Mouse (Mus musculus) liver, embryonic 12.5 days (tissue): ENCODE data around the gene Exoc3. TPM values are rescaled to one million over a fixed set of nuclear protein-coding genes. Genes with fewer than 3 reads are reported as not detected.

Experiments used
- ATAC-seq: fragments of 200-750 bp; cut with Nextera tagmentation; 2 replicates; pipeline ENCODE4 v1.8.0; 2017; ENCODE audit warnings: moderate number of reproducible peaks, mild to moderate bottlenecking, moderate library complexity
- H3K27ac ChIP-seq: fragments of 300-500 bp; sonication (generic); 2 replicates; pipeline ENCODE4 v1.5.1; 2016; ENCODE audit warnings: mild to moderate bottlenecking
- H3K27me3 ChIP-seq: fragments of 300-500 bp; sonication (generic); replicated peaks from 2 replicates; pipeline ENCODE4 v1.6.1; 2016; ENCODE audit warnings: mild to moderate bottlenecking, moderate library complexity
- H3K36me3 ChIP-seq: fragments of 300-500 bp; sonication (generic); 2 replicates; pipeline ENCODE4 v1.6.1; 2016; ENCODE audit warnings: mild to moderate bottlenecking, moderate library complexity
- H3K4me1 ChIP-seq: fragments of 300-500 bp; sonication (generic); 2 replicates; pipeline ENCODE4 v1.6.1; 2016
- H3K4me2 ChIP-seq: fragments of 300-500 bp; sonication (generic); 2 replicates; pipeline ENCODE4 v1.6.1; 2016; ENCODE audit warnings: mild to moderate bottlenecking, moderate library complexity
- H3K4me3 ChIP-seq: fragments of 300-500 bp; sonication (generic); 2 replicates; pipeline ENCODE4 v1.5.1; 2016; ENCODE audit warnings: mild to moderate bottlenecking, moderate library complexity
- H3K9ac ChIP-seq: fragments of 300-500 bp; sonication (generic); 2 replicates; pipeline ENCODE4 v1.6.1; 2016; ENCODE audit warnings: mild to moderate bottlenecking, moderate library complexity
- H3K9me3 ChIP-seq: fragments of 300-500 bp; sonication (generic); replicated peaks from 2 replicates; pipeline ENCODE4 v1.6.1; 2016; ENCODE audit warnings: mild to moderate bottlenecking, moderate library complexity
- WGBS: fragments of 180-500 bp; shearing (Covaris S2); methylation state at CpG from one replicate; pipeline ENCODE4 v1.1.7; 2016; ENCODE audit not compliant: insufficient replicate concordance; 5-methylcytosine and 5-hydroxymethylcytosine counted together
- polyA plus RNA-seq: library from polyadenylated mRNA; unstranded; fragments of >200 nt; fragmentation: Nextera tagmentation; extraction: Ambion mirVana; gene quantifications from 2 replicates; pipeline ENCODE4 v1.2.1, GENCODE M21; 2016

The Exoc3 gene
- polyA plus RNA-seq, 1 experiment from 2014 or later = 36.4 TPM

- no peak overlapping the region for H3K27ac ChIP-seq
- ATAC-seq = no peak
- no peaks in the 10 kb centered on the region for H3K27me3 ChIP-seq
- peaks cover 15% of the 10 kb centered on the region for H3K4me1 ChIP-seq
- H3K4me2 ChIP-seq = no peak overlapping the region
- peaks cover 42% of the 10 kb centered on the region for H3K36me3 ChIP-seq
- no peak overlapping the region for H3K4me3 ChIP-seq
- 76% methylated on average over 10 of the region's 10 CpGs for WGBS
- H3K9me3 ChIP-seq = no peaks in the 10 kb centered on the region
- H3K9ac ChIP-seq = no peak overlapping the region
Observed at GRCm38 (mm10) chr13:74169446-74170164, 38.9 kb downstream of the Exoc3 start.

- Histone ChIP-seq H3K9ac (no peak overlapping the region), H3K4me1 (peaks cover 15% of the 10 kb centered on the region)
- WGBS = 69% methylated on average over 2 of the region's 2 CpGs
Observed at GRCm38 (mm10) chr13:74167492-74167891, 41.0 kb downstream of the Exoc3 start.

GRCm38 (mm10) chr13:74167057-74167413 lies 41.5 kb downstream of the Exoc3 start:
- peaks cover 18% of the 10 kb centered on the region; the same call in 1 of the 2 replicates for H3K36me3 ChIP-seq
- H3K9me3 ChIP-seq = no peaks in the 10 kb centered on the region
- peak overlapping the region; percentile 62 for H3K9ac ChIP-seq
- 20% methylated on average over 9 of the region's 9 CpGs for WGBS
- no peak overlapping the region for H3K27ac ChIP-seq
- H3K4me3 ChIP-seq = peak overlapping the region; percentile 48
- H3K27me3 ChIP-seq = no peaks in the 10 kb centered on the region
- peak overlapping the region; percentile 68 for H3K4me2 ChIP-seq
- peaks cover 15% of the 10 kb centered on the region for H3K4me1 ChIP-seq
- peak; percentile 23; the same call in 1 of the 2 replicates for ATAC-seq

More at GRCm38 (mm10) chr13:74167492-74167891, 41.0 kb downstream of the Exoc3 start:
- Histone ChIP-seq H3K36me3 (peaks cover 21% of the 10 kb centered on the region), H3K4me2 (peak overlapping the region; percentile 68; the same call in 1 of the 2 replicates), H3K9me3 (no peaks in the 10 kb centered on the region), H3K4me3 (no peak overlapping the region), H3K27ac (no peak overlapping the region), H3K27me3 (no peaks in the 10 kb centered on the region)
- no peak for ATAC-seq

GRCm38 (mm10) chr13:74166348-74167056 lies 42.0 kb downstream of the Exoc3 start:
- ATAC-seq = peak; percentile 90
- peak overlapping the region; percentile 48 for H3K4me3 ChIP-seq
- no peak overlapping the region for H3K27ac ChIP-seq
- peak overlapping the region; percentile 68 for H3K4me2 ChIP-seq
- peak overlapping the region; percentile 62 for H3K9ac ChIP-seq
- no peaks in the 10 kb centered on the region for H3K27me3 ChIP-seq
- no peaks in the 10 kb centered on the region for H3K9me3 ChIP-seq
- WGBS = 10% methylated on average over 19 of the region's 19 CpGs
- peaks cover 15% of the 10 kb centered on the region for H3K4me1 ChIP-seq
- H3K36me3 ChIP-seq = peaks cover 13% of the 10 kb centered on the region; the same call in 1 of the 2 replicates

- H3K36me3 ChIP-seq = no peaks in the 10 kb centered on the region
- ATAC-seq = peak; percentile 75
- no peaks in the 10 kb centered on the region for H3K27me3 ChIP-seq
- H3K9me3 ChIP-seq = no peaks in the 10 kb centered on the region
- H3K9ac ChIP-seq = no peak overlapping the region
- peaks cover 17% of the 10 kb centered on the region; the same call in 1 of the 2 replicates for H3K4me1 ChIP-seq
- no peak overlapping the region for H3K4me3 ChIP-seq
- 49% methylated on average over 2 of the region's 2 CpGs for WGBS
- H3K27ac ChIP-seq = no peak overlapping the region
- H3K4me2 ChIP-seq = no peak overlapping the region
Observed at GRCm38 (mm10) chr13:74147327-74147726, 61.2 kb downstream of the Exoc3 start.

GRCm38 (mm10) chr13:74145983-74146622 lies 62.4 kb downstream of the Exoc3 start:
- no peaks in the 10 kb centered on the region for H3K27me3 ChIP-seq
- peaks cover 17% of the 10 kb centered on the region; the same call in 1 of the 2 replicates for H3K4me1 ChIP-seq
- H3K4me2 ChIP-seq = no peak overlapping the region
- H3K27ac ChIP-seq = no peak overlapping the region
- no peak overlapping the region for H3K9ac ChIP-seq
- 69% methylated on average over 3 of the region's 3 CpGs for WGBS
- no peak for ATAC-seq
- no peaks in the 10 kb centered on the region for H3K36me3 ChIP-seq
- no peak overlapping the region for H3K4me3 ChIP-seq
- no peaks in the 10 kb centered on the region for H3K9me3 ChIP-seq

- Histone ChIP-seq H3K4me1 (peaks cover 17% of the 10 kb centered on the region; the same call in 1 of the 2 replicates), H3K4me3 (no peak overlapping the region), H3K27me3 (no peaks in the 10 kb centered on the region), H3K4me2 (no peak overlapping the region), H3K9me3 (no peaks in the 10 kb centered on the region), H3K9ac (no peak overlapping the region), H3K36me3 (no peaks in the 10 kb centered on the region), H3K27ac (no peak overlapping the region)
- 61% methylated on average over 7 of the region's 7 CpGs for WGBS
- no peak for ATAC-seq
Observed at GRCm38 (mm10) chr13:74144120-74144884, 64.2 kb downstream of the Exoc3 start.

GRCm38 (mm10) chr13:74143282-74143681 lies 65.2 kb downstream of the Exoc3 start:
- H3K9me3 ChIP-seq = no peaks in the 10 kb centered on the region
- H3K9ac ChIP-seq = no peak overlapping the region
- no peaks in the 10 kb centered on the region for H3K27me3 ChIP-seq
- 44% methylated on average over 3 of the region's 3 CpGs for WGBS
- H3K4me3 ChIP-seq = no peak overlapping the region
- H3K4me2 ChIP-seq = no peak overlapping the region
- no peak overlapping the region for H3K27ac ChIP-seq
- no peaks in the 10 kb centered on the region for H3K36me3 ChIP-seq
- no peak for ATAC-seq
- H3K4me1 ChIP-seq = peaks cover 11% of the 10 kb centered on the region; the same call in 1 of the 2 replicates

- Histone ChIP-seq H3K9ac (no peak overlapping the region), H3K4me2 (no peak overlapping the region), H3K27ac (no peak overlapping the region), H3K4me3 (no peak overlapping the region), H3K9me3 (no peaks in the 10 kb centered on the region), H3K27me3 (no peaks in the 10 kb centered on the region), H3K4me1 (no peaks in the 10 kb centered on the region), H3K36me3 (no peaks in the 10 kb centered on the region)
- 71% methylated on average over 6 of the region's 6 CpGs for WGBS
- no peak for ATAC-seq
Observed at GRCm38 (mm10) chr13:74140793-74141192, 67.7 kb downstream of the Exoc3 start.

- H3K27ac ChIP-seq = no peak overlapping the region
- WGBS = 61% methylated on average over 7 of the region's 7 CpGs
- H3K36me3 ChIP-seq = no peaks in the 10 kb centered on the region
- no peaks in the 10 kb centered on the region for H3K4me1 ChIP-seq
- no peak overlapping the region for H3K9ac ChIP-seq
- no peaks in the 10 kb centered on the region for H3K9me3 ChIP-seq
- no peaks in the 10 kb centered on the region for H3K27me3 ChIP-seq
- no peak overlapping the region for H3K4me3 ChIP-seq
- no peak overlapping the region for H3K4me2 ChIP-seq
- ATAC-seq = no peak
Observed at GRCm38 (mm10) chr13:74138906-74139647, 69.5 kb downstream of the Exoc3 start.

GRCm38 (mm10) chr13:74129909-74130308 lies 78.6 kb downstream of the Exoc3 start:
- no peak overlapping the region for H3K4me2 ChIP-seq
- no peaks in the 10 kb centered on the region for H3K4me1 ChIP-seq
- H3K27me3 ChIP-seq = peaks cover 20% of the 10 kb centered on the region
- no peak for ATAC-seq
- no peak overlapping the region for H3K27ac ChIP-seq
- no peaks in the 10 kb centered on the region for H3K36me3 ChIP-seq
- H3K4me3 ChIP-seq = no peak overlapping the region
- 82% methylated on average over 6 of the region's 6 CpGs for WGBS
- H3K9me3 ChIP-seq = no peaks in the 10 kb centered on the region
- H3K9ac ChIP-seq = no peak overlapping the region
